Mouse (Mus musculus) myocyte (in vitro differentiated cells): ENCODE results near the gene Ccl12. TPM values are rescaled to one million over a fixed set of nuclear protein-coding genes. Genes with fewer than 3 reads are reported as not detected.

Source experiments
- H3K27me3 ChIP-seq: one replicate; pipeline ENCODE4 v1.6.1; 2011; ENCODE audit not compliant: control insufficient read depth, insufficient read depth, insufficient read length
- H3K36me3 ChIP-seq: one replicate; pipeline ENCODE4 v1.6.1; 2011; ENCODE audit not compliant: control insufficient read depth, insufficient read depth
- H3K4me2 ChIP-seq: one replicate; pipeline ENCODE4 v1.6.1; 2011; ENCODE audit warnings: low read depth, control low read depth
- H3K4me3 ChIP-seq: one replicate; pipeline ENCODE4 v1.5.1; 2011; ENCODE audit warnings: mild to moderate bottlenecking, control low read depth, moderate library complexity
- H3K79me2 ChIP-seq: one replicate; pipeline ENCODE4 v1.6.1; 2011; ENCODE audit not compliant: control insufficient read depth, insufficient read depth
- H3ac ChIP-seq: one replicate; pipeline ENCODE4 v1.6.1; 2011; ENCODE audit not compliant: control insufficient read depth, insufficient read length
- CEBPB ChIP-seq: IDR thresholded peaks from 2 replicates; pipeline ENCODE4 v1.6.1; 2011; ENCODE audit warnings: mild to moderate bottlenecking, moderate library complexity; ENCODE audit not compliant: poor library complexity, insufficient read depth, severe bottlenecking
- E2F4 ChIP-seq: IDR thresholded peaks from one replicate; pipeline ENCODE4 v1.6.1; 2011; ENCODE audit warnings: mild to moderate bottlenecking, control low read depth, moderate library complexity; ENCODE audit not compliant: insufficient read depth
- MAX ChIP-seq: IDR thresholded peaks from one replicate; pipeline ENCODE4 v1.6.1; 2011; ENCODE audit warnings: low read depth, mild to moderate bottlenecking, control low read depth
- MYOD1 ChIP-seq, 3 experiments: IDR thresholded peaks; one replicate each; pipeline ENCODE4 v1.6.1; 2011; ENCODE audit warnings: control low read depth in 2 of 3, low read depth in 2 of 3, mild to moderate bottlenecking in 2 of 3, moderate library complexity in 1 of 3; ENCODE audit not compliant: insufficient read length in 2 of 3, control insufficient read depth in 1 of 3
- MYOG ChIP-seq, 3 experiments: IDR thresholded peaks; one replicate each; pipeline ENCODE4 v1.6.1; 2011; ENCODE audit warnings: control low read depth in 2 of 3, low read depth in 2 of 3, mild to moderate bottlenecking in 2 of 3; ENCODE audit not compliant: insufficient read length in 2 of 3, control insufficient read depth in 1 of 3, insufficient read depth in 1 of 3
- POLR2A ChIP-seq: IDR thresholded peaks from one replicate; pipeline ENCODE4 v1.6.1; 2011; ENCODE audit warnings: low read depth, mild to moderate bottlenecking, control low read depth, moderate library complexity; ENCODE audit not compliant: insufficient read length
- POLR2AphosphoS2 ChIP-seq: IDR thresholded peaks from one replicate; pipeline ENCODE4 v1.6.1; 2011; ENCODE audit warnings: low read depth, control low read depth; ENCODE audit not compliant: insufficient read length
- REST ChIP-seq: IDR thresholded peaks from one replicate; pipeline ENCODE4 v1.6.1; 2011; ENCODE audit warnings: mild to moderate bottlenecking, control low read depth, moderate library complexity; ENCODE audit not compliant: insufficient read depth, insufficient read length
- SRF ChIP-seq: IDR thresholded peaks from one replicate; pipeline ENCODE4 v1.6.1; 2011; ENCODE audit warnings: low read depth; ENCODE audit not compliant: control insufficient read depth, insufficient read length
- TCF12 ChIP-seq: IDR thresholded peaks from one replicate; pipeline ENCODE4 v1.6.1; 2011; ENCODE audit warnings: mild to moderate bottlenecking, control low read depth; ENCODE audit not compliant: poor library complexity, insufficient read depth, severe bottlenecking
- TCF3 ChIP-seq: IDR thresholded peaks from one replicate; pipeline ENCODE4 v1.6.1; 2011; ENCODE audit warnings: low read depth, control low read depth; ENCODE audit not compliant: insufficient read length
- USF1 ChIP-seq: IDR thresholded peaks from one replicate; pipeline ENCODE4 v1.6.1; 2011; ENCODE audit warnings: low read depth, mild to moderate bottlenecking, control low read depth, moderate library complexity
- polyA plus RNA-seq: library from polyadenylated mRNA; unstranded; fragments of >200 nt; fragmentation: generic; extraction: Trizol; gene quantifications from one replicate; pipeline ENCODE4 v1.2.1, GENCODE M21; 2012; ENCODE audit warnings: missing spikeins

Gene Ccl12
- polyA plus RNA-seq, 1 experiment = not detected

DNA sequence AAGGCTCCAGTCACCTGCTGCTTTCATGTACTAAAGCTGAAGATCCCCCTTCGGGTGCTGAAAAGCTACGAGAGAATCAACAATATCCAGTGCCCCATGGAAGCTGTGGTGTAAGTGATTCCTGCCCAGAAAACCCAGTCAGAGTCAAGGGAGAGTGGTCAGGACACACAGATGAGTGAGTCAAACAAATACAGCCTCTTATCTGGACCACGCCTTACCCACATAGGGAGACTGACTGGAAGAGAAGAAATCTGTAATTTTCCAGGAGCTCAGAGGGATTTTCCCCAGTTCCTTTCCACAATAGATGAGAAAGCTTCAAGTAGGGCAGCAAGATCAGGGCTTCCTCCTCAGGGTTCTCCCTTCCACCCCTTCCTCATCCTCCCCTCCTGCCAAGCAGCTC is 14.4 kb downstream of the Ccl12 start:
- Histone ChIP-seq H3K36me3 (no peaks in the 10 kb centered on the region), H3ac (no peak overlapping the region), H3K27me3 (no peaks in the 10 kb centered on the region), H3K4me2 (peak overlapping the region; percentile 53), H3K4me3 (no peak overlapping the region), H3K79me2 (no peaks in the 10 kb centered on the region)
- TF ChIP-seq TCF3 = no peak
- no peak for TF ChIP-seq TCF12
- no peak for TF ChIP-seq E2F4
- no peak for TF ChIP-seq MAX

DNA sequence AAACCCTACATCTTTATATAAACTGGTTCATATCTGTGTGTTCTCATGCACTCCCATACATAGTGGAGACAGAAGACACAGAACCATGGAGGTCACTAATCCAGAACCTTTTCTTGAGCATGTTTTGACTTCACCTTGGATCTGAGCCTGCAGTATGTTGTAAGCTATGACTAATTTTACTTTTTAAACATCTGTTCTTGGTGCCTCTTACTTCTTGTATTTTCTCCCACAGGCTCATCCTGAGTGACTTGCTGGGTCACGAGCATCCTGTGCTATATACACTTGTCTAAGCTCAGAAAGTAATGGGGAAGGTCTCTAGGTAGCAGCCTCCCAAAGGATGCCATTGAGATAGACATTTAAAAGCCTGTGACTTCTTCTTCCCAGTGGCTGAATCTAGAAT is 31.3 kb downstream of the Ccl12 start:
- H3ac ChIP-seq = no peak overlapping the region
- H3K4me3 ChIP-seq = no peak overlapping the region
- H3K4me2 ChIP-seq = no peak overlapping the region
- no peaks in the 10 kb centered on the region for H3K27me3 ChIP-seq
- TF ChIP-seq USF1 = no peak
- no peak for TF ChIP-seq MYOD1 (IDR thresholded peaks at IDR 0.05; ENCODE audit: control insufficient read depth in 1 of 3, insufficient read length in 2 of 3, low read depth in 2 of 3)
- no peak for TF ChIP-seq CEBPB
- no peak for TF ChIP-seq TCF12
- no peak for TF ChIP-seq POLR2AphosphoS2
- no peak for TF ChIP-seq E2F4
- TF ChIP-seq TCF3 = no peak
- TF ChIP-seq POLR2A = no peak
- TF ChIP-seq REST = no peak
- TF ChIP-seq MYOG (IDR thresholded peaks at IDR 0.05; ENCODE audit: control insufficient read depth in 1 of 3, insufficient read depth in 1 of 3, insufficient read length in 2 of 3, low read depth in 2 of 3) = no peak
- TF ChIP-seq MAX = no peak
- TF ChIP-seq SRF = no peak
- H3K36me3 ChIP-seq = no peaks in the 10 kb centered on the region
- H3K79me2 ChIP-seq = no peaks in the 10 kb centered on the region

DNA sequence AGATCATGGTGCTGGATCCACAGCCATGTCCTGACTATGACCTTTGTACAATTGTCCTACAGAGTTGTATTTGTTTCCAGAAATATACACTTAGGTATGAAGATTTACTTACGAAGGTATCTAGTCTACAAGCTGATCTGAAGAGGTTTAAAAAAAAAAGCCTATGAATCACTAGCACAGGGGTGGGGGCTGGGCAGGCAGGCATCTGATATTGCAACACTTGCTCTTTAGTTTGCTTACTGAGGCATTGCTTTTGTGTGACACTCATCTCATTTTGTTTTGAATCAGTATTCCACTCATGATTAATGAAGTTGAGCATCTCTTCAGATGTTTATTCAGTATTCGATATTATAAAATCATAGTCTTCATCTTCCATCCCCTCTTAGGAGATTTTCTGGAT is 34.6 kb downstream of the Ccl12 start:
- no peaks in the 10 kb centered on the region for H3K27me3 ChIP-seq
- no peak overlapping the region for H3ac ChIP-seq
- H3K79me2 ChIP-seq = no peaks in the 10 kb centered on the region
- no peak overlapping the region for H3K4me2 ChIP-seq
- no peak overlapping the region for H3K4me3 ChIP-seq
- H3K36me3 ChIP-seq = no peaks in the 10 kb centered on the region
- TF ChIP-seq CEBPB (peak; percentile 94), MYOG (IDR thresholded peaks at IDR 0.05; ENCODE audit: control insufficient read depth in 1 of 3, insufficient read depth in 1 of 3, insufficient read length in 2 of 3, low read depth in 2 of 3) (no peak)

DNA sequence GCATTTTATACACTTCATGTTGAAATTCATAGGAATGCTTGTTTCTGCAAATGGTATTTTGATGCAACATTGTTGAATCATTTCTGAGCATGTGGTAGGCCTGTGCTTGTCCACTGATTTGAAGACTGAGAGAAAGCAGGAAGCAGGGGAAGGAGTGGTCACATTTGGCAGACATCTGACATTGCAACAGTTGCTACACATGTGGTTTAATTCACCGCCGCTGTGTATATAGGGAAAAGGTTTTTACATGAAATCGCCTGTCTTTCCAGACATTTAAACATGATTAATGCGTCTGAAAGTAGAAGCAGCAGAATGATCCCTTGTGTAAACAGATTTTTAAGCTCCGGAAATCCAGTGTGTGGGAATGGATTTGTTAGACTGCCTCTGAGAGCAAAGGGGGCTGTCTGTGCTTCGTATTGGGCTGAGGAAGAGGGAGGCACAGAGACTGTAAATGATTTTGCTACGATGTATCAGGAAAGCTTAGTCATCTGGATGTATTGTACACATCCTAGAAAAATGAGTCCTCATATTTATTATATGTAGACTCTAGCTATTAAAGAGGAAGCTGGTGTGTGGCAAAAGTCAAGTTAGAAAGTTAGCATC is 37.9 kb downstream of the Ccl12 start:
- no peak for TF ChIP-seq TCF12
- no peak for TF ChIP-seq TCF3
- no peak for TF ChIP-seq POLR2AphosphoS2
- peak; percentile 92 for TF ChIP-seq MAX
- peak in 1 of 3 experiments; percentile 45 for TF ChIP-seq MYOD1 (IDR thresholded peaks at IDR 0.05; ENCODE audit: control insufficient read depth in 1 of 3, insufficient read length in 2 of 3, low read depth in 2 of 3)
- no peak for TF ChIP-seq POLR2A
- TF ChIP-seq USF1 = no peak
- no peak for TF ChIP-seq SRF
- no peak for TF ChIP-seq E2F4
- no peak for TF ChIP-seq REST
- peak; percentile 89 for TF ChIP-seq CEBPB
- no peak for TF ChIP-seq MYOG (IDR thresholded peaks at IDR 0.05; ENCODE audit: control insufficient read depth in 1 of 3, insufficient read depth in 1 of 3, insufficient read length in 2 of 3, low read depth in 2 of 3)
- Histone ChIP-seq H3K4me3 (no peak overlapping the region), H3K36me3 (no peaks in the 10 kb centered on the region), H3ac (no peak overlapping the region), H3K27me3 (no peaks in the 10 kb centered on the region), H3K4me2 (peak overlapping the region; percentile 69), H3K79me2 (no peaks in the 10 kb centered on the region)

Other genes with a start within 250 kb of the Ccl12 start
- not detected for gene 5530401A14Rik, start 241.2 kb upstream of the Ccl12 start, polyA plus RNA-seq
- not detected for gene Asic2, start 133.4 kb upstream of the Ccl12 start, polyA plus RNA-seq
- gene Ccl2, start 66.3 kb upstream of the Ccl12 start, polyA plus RNA-seq = 5.2 TPM
- not detected for gene Gm17268, start 63.3 kb upstream of the Ccl12 start, polyA plus RNA-seq
- gene Ccl7, start 56.1 kb upstream of the Ccl12 start, polyA plus RNA-seq = 6.0 TPM
- not detected for gene Ccl11, start 44.0 kb upstream of the Ccl12 start, polyA plus RNA-seq
- gene Ccl8, start 13.3 kb downstream of the Ccl12 start, polyA plus RNA-seq = 1.3 TPM
- not detected for gene Ccl1, start 203.8 kb downstream of the Ccl12 start, polyA plus RNA-seq